Mouse (Mus musculus) G1E (cell line): ENCODE measurements around the gene Csnk1e. TPM values are rescaled to one million over a fixed set of nuclear protein-coding genes. Genes with fewer than 3 reads are reported as not detected.

ENCODE experiments used
- ATAC-seq: 2 replicates; pipeline ENCODE4 v1.8.0; 2016; ENCODE audit warnings: mild to moderate bottlenecking; ENCODE audit not compliant: insufficient number of reproducible peaks, poor library complexity, low FRiP score, severe bottlenecking; ENCODE audit errors: extremely low read depth
- DNase-seq: peaks from one replicate; pipeline ENCODE4 v3.0.0; 2012; ENCODE audit warnings: low spot score
- H3K27me3 ChIP-seq: 2 replicates; pipeline ENCODE4 v1.6.1; 2012; ENCODE audit warnings: mild to moderate bottlenecking, low read length, inconsistent platforms; ENCODE audit not compliant: insufficient read depth
- H3K36me3 ChIP-seq: replicated peaks from 2 replicates; pipeline ENCODE3; 2012; ENCODE audit warnings: mild to moderate bottlenecking, inconsistent platforms
- H3K4me1 ChIP-seq: 2 replicates; pipeline ENCODE4 v1.6.1; 2012; ENCODE audit warnings: low read depth, low read length, inconsistent platforms, mixed read lengths; ENCODE audit not compliant: insufficient read depth
- H3K4me3 ChIP-seq: 2 replicates; pipeline ENCODE4 v1.5.1; 2012; ENCODE audit warnings: low read depth, mild to moderate bottlenecking, inconsistent platforms, low read length, moderate library complexity, mixed read lengths
- H3K9me3 ChIP-seq: replicated peaks from 2 replicates; pipeline ENCODE4 v1.6.1; 2012; ENCODE audit warnings: inconsistent platforms
- CTCF ChIP-seq: IDR thresholded peaks from 2 replicates; pipeline ENCODE4 v1.5.1; 2012; ENCODE audit warnings: low read depth, low read length, inconsistent platforms, mixed read lengths
- GATA1 ChIP-seq: IDR thresholded peaks from 2 replicates; pipeline ENCODE4 v1.6.1; 2012; ENCODE audit warnings: borderline replicate concordance, low read length, inconsistent platforms, mixed read lengths
- GATA2 ChIP-seq: IDR thresholded peaks from 2 replicates; pipeline ENCODE4 v1.6.1; 2012; ENCODE audit warnings: low read depth, low read length, inconsistent platforms, borderline replicate concordance
- POLR2AphosphoS5 ChIP-seq: IDR thresholded peaks from 2 replicates; pipeline ENCODE4 v1.6.1; 2012; ENCODE audit warnings: low read depth, low read length, inconsistent platforms; ENCODE audit not compliant: insufficient replicate concordance
- TAL1 ChIP-seq: conservative IDR thresholded peaks from 2 replicates; pipeline ENCODE4 v1.6.1; 2012; ENCODE audit warnings: low read depth, low read length, inconsistent platforms, mixed read lengths
- polyA plus RNA-seq: library from polyadenylated mRNA; stranded (reverse); fragments of >175 nt; gene quantifications from 2 replicates; pipeline ENCODE4 v1.2.3, GENCODE M21; 2012
- total RNA-seq, 2 experiments: library from RNA; stranded (forward) in 1 of 2; stranded (reverse) in 1 of 2; fragments of 200-1000 nt in 1 of 2; fragments of >200 nt in 1 of 2; fragmentation: Nextera tagmentation in 1 of 2; gene quantifications; 2 replicates each; pipeline ENCODE4 v1.2.3; 2014 to 2017

The Csnk1e gene
- total and polyA plus RNA-seq, 3 experiments = 0.44 TPM; not detected in 2

DNA sequence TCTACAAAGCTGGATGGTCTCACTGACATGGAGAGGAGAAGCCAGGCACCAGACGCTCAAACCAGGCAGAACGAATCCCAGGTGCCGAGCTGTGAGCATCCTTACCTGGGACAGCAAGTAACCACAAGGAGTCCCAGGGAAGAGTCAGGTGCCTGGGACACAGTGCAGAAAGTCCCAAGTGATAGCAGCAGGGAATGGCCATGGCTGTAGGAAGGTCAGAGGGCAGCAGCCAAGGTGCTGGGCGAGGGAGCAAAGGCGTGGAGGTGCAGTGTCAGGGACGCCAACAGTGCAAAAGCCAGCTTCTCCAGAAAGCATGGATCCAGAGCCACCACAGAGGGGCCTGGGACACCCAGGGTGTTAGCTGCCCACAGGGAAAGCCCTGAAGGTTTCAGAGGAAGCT is 62.3 kb downstream of the Csnk1e start:
- ATAC-seq (no peak), DNase-seq (no peak)
- Histone ChIP-seq H3K36me3 (no peaks in the 10 kb centered on the region), H3K4me3 (no peak overlapping the region), H3K4me1 (peaks cover 8% of the 10 kb centered on the region), H3K27me3 (0 out of 2 replicates have a peak, but pooled peaks cover 10% of the 10 kb centered on the region), H3K9me3 (no peaks in the 10 kb centered on the region)
- no peak for TF ChIP-seq GATA1
- TF ChIP-seq TAL1 = no peak
- TF ChIP-seq GATA2 = no peak
- TF ChIP-seq CTCF = no peak

DNA sequence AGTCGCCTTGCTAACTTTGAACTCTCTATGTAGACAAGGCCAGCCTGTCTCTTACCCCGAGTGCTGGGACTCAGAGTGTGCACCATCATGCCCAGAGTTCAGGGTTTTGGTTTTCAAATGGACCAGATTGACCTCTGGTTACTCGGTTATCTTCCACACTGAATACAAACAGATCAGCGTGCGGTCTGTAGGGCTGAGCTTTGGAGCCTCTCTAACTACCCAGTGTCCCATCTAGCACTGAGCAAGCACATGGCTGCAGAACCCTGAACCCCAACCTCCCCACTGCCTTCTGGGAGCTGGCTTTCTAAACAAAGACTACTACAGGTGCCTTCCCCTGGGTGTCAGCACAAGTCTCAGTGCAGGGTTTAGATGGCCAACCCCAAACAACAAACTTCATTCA is 62.8 kb downstream of the Csnk1e start:
- H3K36me3 ChIP-seq = no peaks in the 10 kb centered on the region

DNA sequence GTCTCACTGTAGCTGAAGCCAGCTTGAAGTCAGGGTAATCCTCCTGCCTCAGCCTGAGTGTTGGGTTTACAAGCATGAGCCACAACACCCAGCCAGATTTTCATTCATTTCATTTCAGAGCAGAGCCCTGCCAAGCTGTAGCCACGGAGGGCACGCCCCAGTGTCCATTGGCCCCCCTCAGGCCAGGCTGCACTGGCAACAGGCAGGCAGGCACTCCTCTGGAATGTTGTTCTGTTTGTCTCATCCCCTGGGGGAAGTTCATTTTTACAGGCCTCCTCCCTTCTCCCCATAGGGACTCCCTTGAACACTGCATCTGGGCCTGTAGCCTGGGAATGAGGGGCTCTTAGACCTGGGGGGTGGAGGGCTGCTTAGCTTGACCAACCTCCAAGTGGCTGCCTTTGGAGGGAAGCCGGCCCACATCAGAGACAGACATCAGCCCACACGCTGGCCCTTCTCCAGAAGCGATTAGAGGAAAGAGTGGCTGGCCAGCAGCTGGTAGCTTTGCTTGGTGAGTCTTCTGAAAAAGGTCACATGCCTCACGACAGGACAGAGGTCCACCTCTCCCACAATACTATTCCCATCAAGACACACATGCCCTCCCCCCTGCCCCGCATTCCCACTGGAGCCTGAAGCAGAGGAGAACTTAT is 63.8 kb downstream of the Csnk1e start:
- DNase-seq (no peak), ATAC-seq (no peak)
- H3K27me3 ChIP-seq = 0 out of 2 replicates have a peak, but pooled peaks cover 10% of the 10 kb centered on the region

More for the DNA sequence above, 62.8 kb downstream of the Csnk1e start:
- H3K4me3 ChIP-seq = no peak overlapping the region
- H3K4me1 ChIP-seq = peaks cover 10% of the 10 kb centered on the region
- H3K9me3 ChIP-seq = no peaks in the 10 kb centered on the region
- ATAC-seq (no peak), DNase-seq (no peak)
- TF ChIP-seq POLR2AphosphoS5 (no peak), GATA1 (no peak), TAL1 (no peak), GATA2 (no peak), CTCF (no peak)
- 0 out of 2 replicates have a peak, but pooled peaks cover 10% of the 10 kb centered on the region for H3K27me3 ChIP-seq

DNA sequence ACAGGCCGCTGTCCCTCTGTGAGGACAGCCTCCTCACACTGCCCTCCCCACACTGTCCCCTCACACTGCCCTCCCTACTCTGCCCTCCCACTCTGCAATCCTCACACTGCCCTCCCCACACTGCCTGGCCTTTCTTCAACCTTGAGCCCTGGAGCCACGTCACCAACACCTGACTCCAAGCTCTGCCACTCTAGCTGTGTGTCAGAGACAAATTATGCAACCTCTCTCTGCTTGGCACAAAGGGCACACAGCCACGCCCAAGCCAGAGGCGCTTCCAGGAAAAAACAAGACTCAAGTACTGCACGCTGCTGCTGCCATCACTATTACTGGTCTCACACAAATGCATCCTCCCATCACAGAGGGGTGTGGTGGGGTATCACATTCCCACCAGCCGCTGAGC is 64.9 kb downstream of the Csnk1e start:
- no peak for TF ChIP-seq POLR2AphosphoS5
- TF ChIP-seq CTCF = no peak
- H3K4me1 ChIP-seq = peaks cover 15% of the 10 kb centered on the region
- no peaks in the 10 kb centered on the region for H3K9me3 ChIP-seq
- DNase-seq (no peak), ATAC-seq (no peak)
- no peak overlapping the region for H3K4me3 ChIP-seq
- 0 out of 2 replicates have a peak, but pooled peaks cover 9% of the 10 kb centered on the region for H3K27me3 ChIP-seq
- H3K36me3 ChIP-seq = no peaks in the 10 kb centered on the region

More for the DNA sequence above, 63.8 kb downstream of the Csnk1e start:
- H3K4me3 ChIP-seq = no peak overlapping the region
- H3K4me1 ChIP-seq = peaks cover 14% of the 10 kb centered on the region
- H3K9me3 ChIP-seq = no peaks in the 10 kb centered on the region
- no peaks in the 10 kb centered on the region for H3K36me3 ChIP-seq
- TF ChIP-seq POLR2AphosphoS5 = no peak
- no peak for TF ChIP-seq CTCF
- TF ChIP-seq GATA1 = no peak
- TF ChIP-seq TAL1 = no peak
- no peak for TF ChIP-seq GATA2

DNA sequence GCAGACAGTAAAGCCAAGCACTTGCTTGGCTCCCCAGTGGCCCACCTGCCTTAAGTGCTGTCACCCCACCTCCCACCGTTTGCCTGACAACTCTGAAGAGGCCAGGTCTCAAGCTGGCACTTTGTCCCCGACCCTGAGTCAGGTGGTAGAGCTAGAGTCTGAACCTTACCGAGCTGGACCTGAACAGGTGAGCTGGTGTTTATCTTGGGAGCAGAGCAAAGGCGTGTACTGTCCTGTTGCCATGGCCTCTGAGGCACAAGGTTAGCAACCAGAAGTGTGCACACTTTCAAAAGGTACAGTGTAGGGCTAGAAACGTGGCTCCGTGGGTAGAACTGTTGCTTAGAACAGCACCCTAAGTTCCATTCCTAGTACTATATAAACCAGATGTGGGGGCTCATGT is 67.2 kb downstream of the Csnk1e start:
- Histone ChIP-seq H3K4me1 (peaks cover 16% of the 10 kb centered on the region), H3K36me3 (no peaks in the 10 kb centered on the region), H3K4me3 (no peak overlapping the region), H3K9me3 (no peaks in the 10 kb centered on the region), H3K27me3 (0 out of 2 replicates have a peak, but pooled peaks cover 7% of the 10 kb centered on the region)
- TF ChIP-seq POLR2AphosphoS5 = no peak
- TF ChIP-seq TAL1 = no peak
- no peak for TF ChIP-seq GATA2
- TF ChIP-seq CTCF = no peak
- no peak for TF ChIP-seq GATA1
- DNase-seq (no peak), ATAC-seq (no peak)

DNA sequence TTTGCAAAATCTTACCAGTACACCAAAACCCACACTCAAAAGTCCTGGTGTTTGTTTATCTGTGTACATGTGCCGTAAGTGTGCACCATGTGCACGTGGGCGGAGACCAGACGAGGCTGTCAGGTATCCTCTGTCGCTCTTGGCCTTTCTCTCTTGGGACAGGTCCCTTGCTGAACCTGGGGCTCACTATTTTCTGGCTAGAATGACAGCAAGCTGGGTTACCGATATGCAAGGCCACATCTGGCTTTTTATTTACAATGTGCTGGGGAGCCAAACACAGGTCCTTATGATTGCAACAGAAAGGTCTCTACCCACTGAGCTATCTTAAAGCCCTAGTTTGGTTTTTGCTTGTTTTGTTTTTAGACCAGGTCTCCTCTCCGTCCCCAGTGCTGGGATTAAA is 67.8 kb downstream of the Csnk1e start:
- H3K4me3 ChIP-seq = no peak overlapping the region
- 0 out of 2 replicates have a peak, but pooled peaks cover 7% of the 10 kb centered on the region for H3K27me3 ChIP-seq
- H3K9me3 ChIP-seq = no peaks in the 10 kb centered on the region
- no peaks in the 10 kb centered on the region for H3K36me3 ChIP-seq
- no peak for TF ChIP-seq CTCF
- no peak for TF ChIP-seq GATA2
- TF ChIP-seq TAL1 = no peak
- no peak for TF ChIP-seq GATA1
- no peak for TF ChIP-seq POLR2AphosphoS5
- DNase-seq = no peak
- peaks cover 16% of the 10 kb centered on the region for H3K4me1 ChIP-seq
- ATAC-seq = no peak

DNA sequence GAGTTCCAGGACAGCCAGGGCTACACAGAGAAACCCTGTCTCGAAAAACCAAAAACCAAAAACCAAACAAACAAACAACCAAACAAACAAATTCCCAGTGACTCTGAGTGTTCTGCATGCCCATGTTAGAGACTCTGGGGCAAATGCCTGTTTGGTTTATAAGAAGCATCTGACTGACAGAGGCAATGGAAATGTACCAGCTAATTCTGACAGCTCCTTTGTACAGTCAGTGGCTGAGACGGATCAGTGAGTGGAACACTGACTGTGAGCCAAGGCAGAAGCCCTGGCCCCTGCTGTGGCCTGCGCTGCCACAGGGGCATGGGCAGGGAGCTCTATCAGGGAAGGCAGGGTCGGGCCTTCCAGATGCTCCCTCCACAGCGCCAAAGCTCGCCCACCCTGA is 68.3 kb downstream of the Csnk1e start:
- Histone ChIP-seq H3K4me3 (no peak overlapping the region), H3K27me3 (0 out of 2 replicates have a peak, but pooled peaks cover 7% of the 10 kb centered on the region), H3K36me3 (no peaks in the 10 kb centered on the region), H3K4me1 (peaks cover 16% of the 10 kb centered on the region), H3K9me3 (no peaks in the 10 kb centered on the region)
- TF ChIP-seq CTCF = no peak
- TF ChIP-seq TAL1 = no peak
- no peak for TF ChIP-seq GATA1
- no peak for TF ChIP-seq GATA2
- no peak for TF ChIP-seq POLR2AphosphoS5
- ATAC-seq = no peak
- no peak for DNase-seq
